10 mouse cellular contexts compared by ENCODE assay signal in genomic region chr11:96073295-96073993, GRCm38 (mm10). TPM values are rescaled to one million over a fixed set of nuclear protein-coding genes. Genes with fewer than 3 reads are reported as not detected.
A peak's percentile ranks its signal among the peaks of the same experiment; 100 is the strongest.
DNase-seq lines count a peak whose midpoint lies in the region; ATAC-seq lines count a peak whose summit lies in the region.
"Had no signal": no experiment of that assay in that cellular context is flagged by ENCODE, and none has a peak within 500 bp of the region (broad histone marks: within the 10 kb centered on the region; RNA-seq: fewer than 3 reads in every experiment).

No protein-coding gene starts in this region.

- peak overlapping the region; percentile 82 for H3K4me2 ChIP-seq in hindbrain, embryonic 13.5 days
- no peak overlapping the region for H3K4me2 ChIP-seq in hindbrain, embryonic 11.5 days (replicated peaks; ENCODE audit: low read depth, low read length)
- H3K4me2 ChIP-seq in embryonic facial prominence, embryonic 13.5 days = peak overlapping the region; percentile 90; the same call in 1 of the 2 replicates
- H3K4me2 ChIP-seq in kidney, embryonic 15.5 days = peak overlapping the region; percentile 85
- H3K4me2 ChIP-seq in neural tube, embryonic 13.5 days = peak overlapping the region; percentile 91

- no peak for ATAC-seq in hindbrain, embryonic 13.5 days (ENCODE audit: low FRiP score)
- no peak for ATAC-seq in hindbrain, embryonic 11.5 days (ENCODE audit: low FRiP score)
- no peak for ATAC-seq in embryonic facial prominence, embryonic 13.5 days (ENCODE audit: insufficient number of reproducible peaks, insufficient read depth, low FRiP score, low TSS enrichment, low read depth)
- no peak for ATAC-seq in kidney, embryonic 15.5 days (replicated peaks; ENCODE audit: low FRiP score)
- no peak for ATAC-seq in neural tube, embryonic 13.5 days (ENCODE audit: low read depth)

- H3K36me3 ChIP-seq in hindbrain, embryonic 13.5 days = peaks cover 23% of the 10 kb centered on the region
- H3K36me3 ChIP-seq in hindbrain, embryonic 11.5 days (ENCODE audit: control insufficient read depth, insufficient read depth, low read length) = peaks cover 4% of the 10 kb centered on the region; the same call in 1 of the 2 replicates
- peaks cover 28% of the 10 kb centered on the region for H3K36me3 ChIP-seq in embryonic facial prominence, embryonic 13.5 days
- H3K36me3 ChIP-seq in kidney, embryonic 15.5 days = peaks cover 36% of the 10 kb centered on the region
- peaks cover 35% of the 10 kb centered on the region for H3K36me3 ChIP-seq in neural tube, embryonic 13.5 days

- H3K9me3 ChIP-seq in hindbrain, embryonic 13.5 days = no peaks in the 10 kb centered on the region
- no peaks in the 10 kb centered on the region for H3K9me3 ChIP-seq in hindbrain, embryonic 11.5 days (ENCODE audit: control insufficient read depth, low read length)
- no peaks in the 10 kb centered on the region for H3K9me3 ChIP-seq in embryonic facial prominence, embryonic 13.5 days
- H3K9me3 ChIP-seq in kidney, embryonic 15.5 days (replicated peaks) = no peaks in the 10 kb centered on the region
- H3K9me3 ChIP-seq in neural tube, embryonic 13.5 days = no peaks in the 10 kb centered on the region

- H3K4me3 ChIP-seq in hindbrain, embryonic 13.5 days = peak overlapping the region; percentile 83; the same call in 1 of the 2 replicates
- H3K4me3 ChIP-seq in hindbrain, embryonic 11.5 days (ENCODE audit: low read depth, low read length) = no peak overlapping the region
- H3K4me3 ChIP-seq in embryonic facial prominence, embryonic 13.5 days = 0 out of 2 replicates have a peak overlapping the region, but pooled peaks have one; percentile 83
- peak overlapping the region; percentile 67 for H3K4me3 ChIP-seq in kidney, embryonic 15.5 days (replicated peaks)
- peak overlapping the region; percentile 86 for H3K4me3 ChIP-seq in neural tube, embryonic 13.5 days

- H3K9ac ChIP-seq in hindbrain, embryonic 13.5 days = peak overlapping the region; percentile 88; the same call in 1 of the 2 replicates
- no peak overlapping the region for H3K9ac ChIP-seq in hindbrain, embryonic 11.5 days (ENCODE audit: low read depth, low read length)
- peak overlapping the region; percentile 88; the same call in 1 of the 2 replicates for H3K9ac ChIP-seq in embryonic facial prominence, embryonic 13.5 days
- H3K9ac ChIP-seq in kidney, embryonic 15.5 days = peak overlapping the region; percentile 65; the same call in 1 of the 2 replicates
- peak overlapping the region; percentile 93 for H3K9ac ChIP-seq in neural tube, embryonic 13.5 days

- no peaks in the 10 kb centered on the region for H3K27me3 ChIP-seq in hindbrain, embryonic 13.5 days
- no peaks in the 10 kb centered on the region for H3K27me3 ChIP-seq in hindbrain, embryonic 11.5 days (ENCODE audit: control insufficient read depth, insufficient read depth, low read length)
- H3K27me3 ChIP-seq in embryonic facial prominence, embryonic 13.5 days = no peaks in the 10 kb centered on the region
- no peaks in the 10 kb centered on the region for H3K27me3 ChIP-seq in kidney, embryonic 15.5 days
- H3K27me3 ChIP-seq in neural tube, embryonic 13.5 days = no peaks in the 10 kb centered on the region

- no peak for DNase-seq in hindbrain, embryonic 11.5 days (ENCODE audit: low spot score)
- no peak for DNase-seq in spleen, postnatal 36 days (ENCODE audit: low spot score in 2 of 2)
- DNase-seq in adrenal gland, adult 18-20 months (ENCODE audit: low spot score in 2 of 2) = no peak
- DNase-seq in gastrocnemius, adult 18-20 months (ENCODE audit: low spot score) = no peak

- no peak overlapping the region for H3K27ac ChIP-seq in hindbrain, embryonic 13.5 days
- no peak overlapping the region for H3K27ac ChIP-seq in hindbrain, embryonic 11.5 days (ENCODE audit: low read depth, low read length)
- no peak overlapping the region for H3K27ac ChIP-seq in embryonic facial prominence, embryonic 13.5 days
- H3K27ac ChIP-seq in kidney, embryonic 15.5 days = no peak overlapping the region
- H3K27ac ChIP-seq in neural tube, embryonic 13.5 days (replicated peaks) = no peak overlapping the region

- 87% methylated on average over 7 of the region's 9 CpGs for WGBS in hindbrain, embryonic 13.5 days
- WGBS in hindbrain, embryonic 11.5 days = 79% methylated on average over 7 of the region's 9 CpGs
- 81% methylated on average over 9 of the region's 9 CpGs for WGBS in embryonic facial prominence, embryonic 13.5 days
- 72% methylated on average over 9 of the region's 9 CpGs for WGBS in kidney, embryonic 15.5 days
- WGBS in neural tube, embryonic 13.5 days = 81% methylated on average over 9 of the region's 9 CpGs

- peaks cover 24% of the 10 kb centered on the region for H3K4me1 ChIP-seq in hindbrain, embryonic 13.5 days (replicated peaks)
- H3K4me1 ChIP-seq in hindbrain, embryonic 11.5 days (replicated peaks; ENCODE audit: control insufficient read depth, insufficient read depth, low read length) = peaks cover 3% of the 10 kb centered on the region; the same call in 1 of the 2 replicates
- peaks cover 14% of the 10 kb centered on the region for H3K4me1 ChIP-seq in embryonic facial prominence, embryonic 13.5 days
- H3K4me1 ChIP-seq in kidney, embryonic 15.5 days = peaks cover 17% of the 10 kb centered on the region
- H3K4me1 ChIP-seq in neural tube, embryonic 13.5 days (replicated peaks) = peaks cover 25% of the 10 kb centered on the region

RNA-seq across cellular contexts. Expression of gene Atp5g1, which starts 2.0 kb away (rescaled TPM):
- 530 and 549 TPM in 2 replicates for polyA plus RNA-seq in hindbrain, embryonic 13.5 days (2015; fragmentation: Nextera tagmentation; extraction: Ambion mirVana)
- polyA plus RNA-seq in hindbrain, embryonic 11.5 days (2014; fragmentation: Nextera tagmentation; extraction: Ambion mirVana) = 474 and 485 TPM in 2 replicates
- 513 and 576 TPM in 2 replicates for polyA plus RNA-seq in embryonic facial prominence, embryonic 13.5 days (2015; fragmentation: Nextera tagmentation; extraction: Ambion mirVana)
- 648 and 705 TPM in 2 replicates for polyA plus RNA-seq in kidney, embryonic 15.5 days (2015; fragmentation: Nextera tagmentation; extraction: Ambion mirVana)
- polyA plus RNA-seq in neural tube, embryonic 13.5 days (2015; fragmentation: Nextera tagmentation; extraction: Ambion mirVana) = 605 and 642 TPM in 2 replicates
- 100 to 1,000 TPM; 228 to 281 TPM for total RNA-seq in adrenal gland, adult 18-20 months (2021)
- 1,000 to 10,000 TPM; 1,436 to 1,539 TPM for total RNA-seq in gastrocnemius, adult 18-20 months (2021)

RNA-seq across cellular contexts. Expression of gene Ube2z, which starts 8.3 kb away (rescaled TPM):
- 31.0 and 31.7 TPM in 2 replicates for polyA plus RNA-seq in hindbrain, embryonic 13.5 days (2015; fragmentation: Nextera tagmentation; extraction: Ambion mirVana)
- polyA plus RNA-seq in hindbrain, embryonic 11.5 days (2014; fragmentation: Nextera tagmentation; extraction: Ambion mirVana) = 20.9 and 25.2 TPM in 2 replicates
- polyA plus RNA-seq in embryonic facial prominence, embryonic 13.5 days (2015; fragmentation: Nextera tagmentation; extraction: Ambion mirVana) = 39.8 and 43.2 TPM in 2 replicates
- 40.6 and 42.0 TPM in 2 replicates for polyA plus RNA-seq in kidney, embryonic 15.5 days (2015; fragmentation: Nextera tagmentation; extraction: Ambion mirVana)
- polyA plus RNA-seq in neural tube, embryonic 13.5 days (2015; fragmentation: Nextera tagmentation; extraction: Ambion mirVana) = 31.5 and 33.0 TPM in 2 replicates
- 10 to 100 TPM; 49.3 to 57.7 TPM for total RNA-seq in adrenal gland, adult 18-20 months (2021)
- total RNA-seq in gastrocnemius, adult 18-20 months (2021) = 10 to 100 TPM; 14.5 to 17.3 TPM

RNA-seq across cellular contexts. Expression of gene Calcoco2, which starts 38.3 kb away (rescaled TPM):
- not detected in 2 replicates for polyA plus RNA-seq in hindbrain, embryonic 13.5 days (2015; fragmentation: Nextera tagmentation; extraction: Ambion mirVana)
- polyA plus RNA-seq in hindbrain, embryonic 11.5 days (2014; fragmentation: Nextera tagmentation; extraction: Ambion mirVana) = 0.17 TPM in 1 of 2 replicates, not detected in the other
- not detected in 2 replicates for polyA plus RNA-seq in embryonic facial prominence, embryonic 13.5 days (2015; fragmentation: Nextera tagmentation; extraction: Ambion mirVana)
- not detected in 2 replicates for polyA plus RNA-seq in kidney, embryonic 15.5 days (2015; fragmentation: Nextera tagmentation; extraction: Ambion mirVana)
- polyA plus RNA-seq in neural tube, embryonic 13.5 days (2015; fragmentation: Nextera tagmentation; extraction: Ambion mirVana) = not detected in 2 replicates
- total RNA-seq in adrenal gland, adult 18-20 months (2021) = not detected
- total RNA-seq in gastrocnemius, adult 18-20 months (2021) = not detected
- total RNA-seq: layer of hippocampus, postnatal 25 days had no signal
- polyA plus RNA-seq: neural tube, embryonic 11.5 days had no signal

RNA-seq across cellular contexts. Expression of gene Snf8, which starts 38.8 kb away (rescaled TPM):
- polyA plus RNA-seq in hindbrain, embryonic 13.5 days (2015; fragmentation: Nextera tagmentation; extraction: Ambion mirVana) = 138 and 141 TPM in 2 replicates
- 47.3 and 48.8 TPM in 2 replicates for polyA plus RNA-seq in hindbrain, embryonic 11.5 days (2014; fragmentation: Nextera tagmentation; extraction: Ambion mirVana)
- 95.5 and 107 TPM in 2 replicates for polyA plus RNA-seq in embryonic facial prominence, embryonic 13.5 days (2015; fragmentation: Nextera tagmentation; extraction: Ambion mirVana)
- 98.3 and 99.0 TPM in 2 replicates for polyA plus RNA-seq in kidney, embryonic 15.5 days (2015; fragmentation: Nextera tagmentation; extraction: Ambion mirVana)
- 129 TPM in 2 replicates for polyA plus RNA-seq in neural tube, embryonic 13.5 days (2015; fragmentation: Nextera tagmentation; extraction: Ambion mirVana)
- 10 to 100 TPM; 81.1 to 87.0 TPM for total RNA-seq in adrenal gland, adult 18-20 months (2021)
- 10 to 100 TPM; 33.4 to 35.7 TPM for total RNA-seq in gastrocnemius, adult 18-20 months (2021)

RNA-seq across cellular contexts. Expression of gene Gip, which starts 49.1 kb away (rescaled TPM):
- not detected in 2 replicates for polyA plus RNA-seq in hindbrain, embryonic 13.5 days (2015; fragmentation: Nextera tagmentation; extraction: Ambion mirVana)
- not detected in 2 replicates for polyA plus RNA-seq in hindbrain, embryonic 11.5 days (2014; fragmentation: Nextera tagmentation; extraction: Ambion mirVana)
- polyA plus RNA-seq in embryonic facial prominence, embryonic 13.5 days (2015; fragmentation: Nextera tagmentation; extraction: Ambion mirVana) = not detected in 2 replicates
- polyA plus RNA-seq in kidney, embryonic 15.5 days (2015; fragmentation: Nextera tagmentation; extraction: Ambion mirVana) = not detected in 2 replicates
- not detected in 2 replicates for polyA plus RNA-seq in neural tube, embryonic 13.5 days (2015; fragmentation: Nextera tagmentation; extraction: Ambion mirVana)
- not detected for total RNA-seq in adrenal gland, adult 18-20 months (2021)
- not detected for total RNA-seq in gastrocnemius, adult 18-20 months (2021)
- total RNA-seq: layer of hippocampus, postnatal 25 days had no signal
- polyA plus RNA-seq: neural tube, embryonic 11.5 days had no signal
